ENCODE assay signal across 23 mouse cellular contexts in genomic region chr11:75578609-75579008, GRCm38 (mm10).
"Had no signal": no experiment of that assay in that cellular context is flagged by ENCODE, and none has a peak within 500 bp of the region (broad histone marks: within the 10 kb centered on the region; RNA-seq: fewer than 3 reads in every experiment).

No protein-coding gene starts in this region.

- H3K9ac ChIP-seq: heart, embryonic 13.5 days; heart, embryonic 15.5 days; hindbrain, embryonic 13.5 days; hindbrain, embryonic 15.5 days; intestine, embryonic 15.5 days; liver, embryonic 13.5 days; liver, embryonic 15.5 days had no signal

- H3K27ac ChIP-seq: heart, adult 2 months; heart, embryonic 13.5 days; heart, embryonic 15.5 days; hindbrain, embryonic 13.5 days; hindbrain, embryonic 15.5 days; intestine, embryonic 15.5 days; layer of hippocampus, adult 2 months; left cerebral cortex, adult 2 months; liver, embryonic 13.5 days; liver, embryonic 15.5 days had no signal

- ATAC-seq: forebrain, embryonic 16.5 days; inflammation-experienced regulatory T-cells, adult 6 months; intestine, embryonic 15.5 days; intestine, postnatal 0 days had no signal

- H3K4me1 ChIP-seq: heart, embryonic 13.5 days; heart, embryonic 15.5 days; hindbrain, embryonic 15.5 days; intestine, embryonic 15.5 days; liver, embryonic 13.5 days had no signal

- H3K4me3 ChIP-seq: heart, adult 2 months; heart, embryonic 13.5 days; heart, embryonic 15.5 days; hindbrain, embryonic 13.5 days; hindbrain, embryonic 15.5 days; intestine, embryonic 15.5 days; layer of hippocampus, adult 2 months; left cerebral cortex, adult 2 months; liver, embryonic 13.5 days; liver, embryonic 15.5 days had no signal

- H3K27me3 ChIP-seq: hindbrain, embryonic 13.5 days; hindbrain, embryonic 15.5 days; intestine, embryonic 15.5 days; liver, embryonic 13.5 days had no signal

- H3K9me3 ChIP-seq: heart, embryonic 13.5 days; heart, embryonic 15.5 days; hindbrain, embryonic 13.5 days; hindbrain, embryonic 15.5 days; intestine, embryonic 15.5 days; liver, embryonic 13.5 days; liver, embryonic 15.5 days had no signal

- DNase-seq: gastrocnemius, postnatal 10 days; heart, adult 2 months; heart, postnatal 14 days; heart, postnatal 36 days; kidney, adult 18-20 months; kidney, adult 8-10 months; kidney, postnatal 10 days; kidney, postnatal 4 days; liver; liver, embryonic 13.5 days had no signal

- H3K4me2 ChIP-seq: heart, embryonic 11.5 days; heart, embryonic 13.5 days; heart, embryonic 15.5 days; hindbrain, embryonic 13.5 days; hindbrain, embryonic 15.5 days; intestine, embryonic 15.5 days; liver, embryonic 11.5 days; liver, embryonic 13.5 days; liver, embryonic 15.5 days had no signal

- H3K36me3 ChIP-seq: heart, embryonic 13.5 days; heart, embryonic 15.5 days; hindbrain, embryonic 15.5 days; intestine, embryonic 15.5 days; liver, embryonic 13.5 days; liver, embryonic 15.5 days had no signal
